Mouse (Mus musculus) stomach, embryonic 16.5 days (tissue): Measurements from ENCODE around the gene Git2. TPM values are rescaled to one million over a fixed set of nuclear protein-coding genes. Genes with fewer than 3 reads are reported as not detected.

Experiments used
- ATAC-seq: fragments of 200-750 bp; cut with Nextera tagmentation; 2 replicates; pipeline ENCODE4 v1.8.0; 2017; ENCODE audit warnings: moderate number of reproducible peaks, moderate TSS enrichment; ENCODE audit not compliant: insufficient read depth, low FRiP score
- H3K27ac ChIP-seq: fragments of 300-500 bp; sonication (generic); 2 replicates; pipeline ENCODE4 v1.5.1; 2014; ENCODE audit warnings: low read length
- H3K27me3 ChIP-seq: fragments of 300-500 bp; sonication (generic); 2 replicates; pipeline ENCODE4 v1.6.1; 2014; ENCODE audit warnings: low read length, control low read depth, mixed read lengths; ENCODE audit not compliant: control insufficient read depth, insufficient read depth
- H3K36me3 ChIP-seq: fragments of 300-500 bp; sonication (generic); 2 replicates; pipeline ENCODE4 v1.6.1; 2014; ENCODE audit warnings: low read length; ENCODE audit not compliant: control insufficient read depth, insufficient read depth
- H3K4me1 ChIP-seq: fragments of 300-500 bp; sonication (generic); 2 replicates; pipeline ENCODE4 v1.6.1; 2014; ENCODE audit warnings: low read length, control low read depth, mixed read lengths; ENCODE audit not compliant: control insufficient read depth, insufficient read depth
- H3K4me2 ChIP-seq: fragments of 300-500 bp; sonication (generic); 2 replicates; pipeline ENCODE4 v1.6.1; 2014; ENCODE audit warnings: low read depth, low read length, mixed read lengths
- H3K4me3 ChIP-seq: fragments of 300-500 bp; sonication (generic); replicated peaks from 2 replicates; pipeline ENCODE4 v1.5.1; 2014; ENCODE audit warnings: mild to moderate bottlenecking, low read length
- H3K9ac ChIP-seq: fragments of 300-500 bp; sonication (generic); 2 replicates; pipeline ENCODE4 v1.6.1; 2014; ENCODE audit warnings: low read length
- H3K9me3 ChIP-seq: fragments of 300-500 bp; sonication (generic); replicated peaks from 2 replicates; pipeline ENCODE4 v1.6.1; 2016; ENCODE audit warnings: low read length, control low read depth; ENCODE audit not compliant: control insufficient read depth
- WGBS: fragments of 180-500 bp; shearing (Covaris S2); extraction: QIAGEN DNeasy Blood & Tissue Kit; methylation state at CpG from one replicate; pipeline ENCODE4 v1.1.7; 2014; 5-methylcytosine and 5-hydroxymethylcytosine counted together
- polyA plus RNA-seq: library from polyadenylated mRNA; unstranded; fragments of >200 nt; fragmentation: Nextera tagmentation; extraction: Ambion mirVana; gene quantifications from 2 replicates; pipeline ENCODE4 v1.2.1, GENCODE M21; 2015

Gene Git2
- polyA plus RNA-seq, 1 experiment from 2014 or later = 42.0 TPM

GRCm38 (mm10) chr5:114808385-114808784, 33.1 kb upstream of the Git2 start:
- no peaks in the 10 kb centered on the region for H3K9me3 ChIP-seq
- 0 out of 2 replicates have a peak, but pooled peaks cover 11% of the 10 kb centered on the region for H3K36me3 ChIP-seq
- no peak overlapping the region for H3K27ac ChIP-seq
- H3K4me1 ChIP-seq = no peaks in the 10 kb centered on the region
- ATAC-seq = no peak
- no peak overlapping the region for H3K4me2 ChIP-seq
- 80% methylated on average over 8 of the region's 8 CpGs for WGBS
- no peak overlapping the region for H3K4me3 ChIP-seq
- no peak overlapping the region for H3K9ac ChIP-seq
- H3K27me3 ChIP-seq = no peaks in the 10 kb centered on the region

GRCm38 (mm10) chr5:114807893-114808292, 32.6 kb upstream of the Git2 start:
- Histone ChIP-seq H3K27me3 (no peaks in the 10 kb centered on the region), H3K27ac (no peak overlapping the region), H3K4me3 (no peak overlapping the region), H3K4me2 (no peak overlapping the region), H3K4me1 (no peaks in the 10 kb centered on the region), H3K9ac (no peak overlapping the region), H3K36me3 (0 out of 2 replicates have a peak, but pooled peaks cover 14% of the 10 kb centered on the region), H3K9me3 (no peaks in the 10 kb centered on the region)
- ATAC-seq = no peak
- WGBS = 70% methylated on average over 6 of the region's 6 CpGs

GRCm38 (mm10) chr5:114807468-114807867, 32.2 kb upstream of the Git2 start:
- no peaks in the 10 kb centered on the region for H3K27me3 ChIP-seq
- H3K9ac ChIP-seq = no peak overlapping the region
- no peaks in the 10 kb centered on the region for H3K4me1 ChIP-seq
- H3K36me3 ChIP-seq = 0 out of 2 replicates have a peak, but pooled peaks cover 15% of the 10 kb centered on the region
- peak; percentile 61; the same call in 1 of the 2 replicates for ATAC-seq
- H3K4me2 ChIP-seq = no peak overlapping the region
- H3K9me3 ChIP-seq = no peaks in the 10 kb centered on the region
- WGBS = 37% methylated on average over 8 of the region's 8 CpGs
- 0 out of 2 replicates have a peak overlapping the region, but pooled peaks have one; percentile 24 for H3K27ac ChIP-seq
- H3K4me3 ChIP-seq = no peak overlapping the region

GRCm38 (mm10) chr5:114807063-114807462, 31.7 kb upstream of the Git2 start:
- Histone ChIP-seq H3K4me3 (no peak overlapping the region), H3K27me3 (no peaks in the 10 kb centered on the region), H3K36me3 (0 out of 2 replicates have a peak, but pooled peaks cover 19% of the 10 kb centered on the region), H3K9me3 (no peaks in the 10 kb centered on the region), H3K4me1 (no peaks in the 10 kb centered on the region), H3K27ac (0 out of 2 replicates have a peak overlapping the region, but pooled peaks have one; percentile 24), H3K4me2 (no peak overlapping the region), H3K9ac (no peak overlapping the region)
- WGBS = 55% methylated on average over 9 of the region's 9 CpGs
- no peak for ATAC-seq

GRCm38 (mm10) chr5:114806636-114807035, 31.3 kb upstream of the Git2 start:
- ATAC-seq = no peak
- H3K36me3 ChIP-seq = 0 out of 2 replicates have a peak, but pooled peaks cover 22% of the 10 kb centered on the region
- H3K4me1 ChIP-seq = no peaks in the 10 kb centered on the region
- H3K4me3 ChIP-seq = no peak overlapping the region
- no peaks in the 10 kb centered on the region for H3K27me3 ChIP-seq
- peak overlapping the region; percentile 49; the same call in 1 of the 2 replicates for H3K27ac ChIP-seq
- 82% methylated on average over 8 of the region's 8 CpGs for WGBS
- no peak overlapping the region for H3K9ac ChIP-seq
- H3K4me2 ChIP-seq = peak overlapping the region; percentile 16; the same call in 1 of the 2 replicates
- no peaks in the 10 kb centered on the region for H3K9me3 ChIP-seq

GRCm38 (mm10) chr5:114805436-114806350, 30.4 kb upstream of the Git2 start:
- 68% methylated on average over 15 of the region's 15 CpGs for WGBS
- 0 out of 2 replicates have a peak, but pooled peaks cover 24% of the 10 kb centered on the region for H3K36me3 ChIP-seq
- no peak overlapping the region for H3K9ac ChIP-seq
- no peak overlapping the region for H3K4me2 ChIP-seq
- no peaks in the 10 kb centered on the region for H3K27me3 ChIP-seq
- H3K9me3 ChIP-seq = no peaks in the 10 kb centered on the region
- peaks cover 4% of the 10 kb centered on the region; the same call in 1 of the 2 replicates for H3K4me1 ChIP-seq
- no peak overlapping the region for H3K4me3 ChIP-seq
- ATAC-seq = no peak
- H3K27ac ChIP-seq = peak overlapping the region; percentile 69; the same call in 1 of the 2 replicates

GRCm38 (mm10) chr5:114804958-114805357, 29.6 kb upstream of the Git2 start:
- H3K4me2 ChIP-seq = no peak overlapping the region
- peaks cover 4% of the 10 kb centered on the region; the same call in 1 of the 2 replicates for H3K4me1 ChIP-seq
- no peak for ATAC-seq
- 57% methylated on average over 3 of the region's 3 CpGs for WGBS
- H3K4me3 ChIP-seq = no peak overlapping the region
- 0 out of 2 replicates have a peak, but pooled peaks cover 24% of the 10 kb centered on the region for H3K36me3 ChIP-seq
- H3K27me3 ChIP-seq = no peaks in the 10 kb centered on the region
- no peak overlapping the region for H3K9ac ChIP-seq
- H3K9me3 ChIP-seq = no peaks in the 10 kb centered on the region
- H3K27ac ChIP-seq = no peak overlapping the region

- no peaks in the 10 kb centered on the region for H3K27me3 ChIP-seq
- H3K36me3 ChIP-seq = 0 out of 2 replicates have a peak, but pooled peaks cover 27% of the 10 kb centered on the region
- no peaks in the 10 kb centered on the region for H3K9me3 ChIP-seq
- no peak overlapping the region for H3K4me3 ChIP-seq
- peaks cover 4% of the 10 kb centered on the region; the same call in 1 of the 2 replicates for H3K4me1 ChIP-seq
- H3K27ac ChIP-seq = no peak overlapping the region
- no peak for ATAC-seq
- H3K9ac ChIP-seq = no peak overlapping the region
- 91% methylated on average over 13 of the region's 13 CpGs for WGBS
- no peak overlapping the region for H3K4me2 ChIP-seq
Measured at GRCm38 (mm10) chr5:114804335-114804734, 29.0 kb upstream of the Git2 start.

GRCm38 (mm10) chr5:114803231-114803630, 27.9 kb upstream of the Git2 start:
- ATAC-seq = no peak
- Histone ChIP-seq H3K27ac (no peak overlapping the region), H3K36me3 (0 out of 2 replicates have a peak, but pooled peaks cover 27% of the 10 kb centered on the region), H3K27me3 (no peaks in the 10 kb centered on the region), H3K4me2 (no peak overlapping the region), H3K9ac (no peak overlapping the region), H3K9me3 (no peaks in the 10 kb centered on the region), H3K4me1 (peaks cover 4% of the 10 kb centered on the region; the same call in 1 of the 2 replicates), H3K4me3 (no peak overlapping the region)
- WGBS = 88% methylated on average over 13 of the region's 13 CpGs
